Mouse (Mus musculus): ENCODE results near the gene Olfr1006.
"Not testable (repeated sequence)": the region's sequence is repeated elsewhere in the genome, so short reads cannot be mapped to it uniquely, and the experiment has no call there.

The Olfr1006 gene

GRCm38 (mm10) chr2:85678667-85679066 lies at the start of gene Olfr1006:
TSS of gene Olfr1006 (minus strand) at chr2:85678767.
- no peak for DNase-seq (ENCODE audit: low read depth)

GRCm38 (mm10) chr2:85725793-85726192 lies 47.2 kb upstream of the Olfr1006 start:
- peak; percentile 53 for DNase-seq (ENCODE audit: low read depth)

- no peak for DNase-seq (ENCODE audit: low read depth)
Observed at GRCm38 (mm10) chr2:85715119-85715518, 36.6 kb upstream of the Olfr1006 start, which contains the start of gene Olfr1009. TSS of gene Olfr1009 (plus strand) at chr2:85715419.

- DNase-seq (ENCODE audit: low read depth): no peak
Observed at GRCm38 (mm10) chr2:85711159-85711558, 32.6 kb upstream of the Olfr1006 start.

- DNase-seq (ENCODE audit: low read depth): not testable (repeated sequence)
Observed at GRCm38 (mm10) chr2:85710680-85711079, 32.1 kb upstream of the Olfr1006 start.

DNA sequence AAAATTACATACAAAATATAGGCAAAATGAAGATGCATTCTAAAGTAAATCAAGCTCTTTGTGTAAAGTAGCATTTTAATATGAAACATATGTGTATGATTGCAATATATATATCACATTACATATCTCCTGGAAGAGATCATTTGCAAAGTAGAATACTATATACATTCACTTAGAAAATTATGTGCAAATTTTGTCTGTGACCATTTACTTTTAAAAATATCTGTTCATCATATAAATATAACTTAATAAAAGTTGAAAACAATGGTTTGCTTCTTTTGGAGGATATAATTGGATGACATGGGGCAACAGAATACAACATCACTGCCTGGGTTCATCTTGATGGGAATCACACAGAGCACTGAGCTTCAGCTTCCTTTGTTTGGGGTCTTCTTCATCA lies 10.6 kb upstream of the Olfr1006 start, which contains the start of gene Olfr1008:
Gene Olfr1008, plus strand, starts transcription at position 301 of the 400 bp plus-strand sequence.
- no peak for DNase-seq (ENCODE audit: low read depth)

DNA sequence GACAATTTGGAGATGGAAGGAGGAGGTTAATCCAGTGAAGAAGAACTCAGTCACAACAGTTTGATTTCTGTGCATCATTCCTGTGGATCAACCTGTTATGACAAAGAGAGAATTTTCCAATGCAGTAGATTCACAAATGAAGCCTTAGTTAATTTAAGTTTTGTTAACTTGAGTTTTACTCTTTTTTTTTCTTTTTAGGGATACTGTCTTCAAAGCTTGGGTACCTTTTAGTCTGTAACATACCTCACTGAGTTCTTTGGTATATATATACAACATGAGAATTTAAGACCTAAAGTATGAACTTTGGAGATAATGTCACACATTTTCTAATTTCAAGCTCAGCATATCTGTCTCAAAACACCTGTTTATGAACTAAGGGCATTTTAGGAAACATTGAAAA lies 14.2 kb downstream of the Olfr1006 start, which contains the start of gene Olfr154:
Gene Olfr154, minus strand, starts transcription at position 101 of the 400 bp plus-strand sequence.
- DNase-seq (ENCODE audit: low read depth): not testable (repeated sequence)

DNA sequence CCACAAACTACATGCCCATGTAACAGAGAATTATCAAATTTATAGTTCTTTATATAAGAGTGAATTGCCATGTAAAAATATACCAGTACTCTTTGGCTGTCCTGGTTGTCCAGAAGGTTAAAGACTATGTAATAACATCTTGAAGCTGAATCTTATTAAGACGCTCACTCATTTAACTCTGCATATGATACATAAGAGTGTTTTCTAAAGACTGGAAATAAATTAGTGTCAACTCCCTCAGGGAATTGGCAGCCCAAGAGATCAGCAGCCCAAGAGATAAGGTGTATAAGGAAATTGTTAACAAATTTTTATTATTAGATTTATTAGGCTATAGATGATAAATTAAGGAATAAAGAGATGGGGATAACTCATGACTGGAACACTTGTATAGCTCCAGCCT lies 28.0 kb downstream of the Olfr1006 start, which contains the start of gene Olfr1002:
Gene Olfr1002, minus strand, starts transcription at position 101 of the 400 bp plus-strand sequence.
- DNase-seq (ENCODE audit: low read depth): no peak
